Mouse (Mus musculus) ovary, adult 10 weeks (tissue): ENCODE data around the gene Mettl21a. TPM values are rescaled to one million over a fixed set of nuclear protein-coding genes. Genes with fewer than 3 reads are reported as not detected.

Experiments
- polyA plus RNA-seq: library from polyadenylated mRNA; stranded (reverse); fragments of 350-450 nt; fragmentation: Illumina TruSeq; extraction: RNeasy Lipid Tissue Mini Kit (QIAGEN cat#74804); gene quantifications from one replicate; pipeline ENCODE4 v1.2.3, GENCODE M21; 2014

The Mettl21a gene
- polyA plus RNA-seq, result 15.1 TPM

DNA sequence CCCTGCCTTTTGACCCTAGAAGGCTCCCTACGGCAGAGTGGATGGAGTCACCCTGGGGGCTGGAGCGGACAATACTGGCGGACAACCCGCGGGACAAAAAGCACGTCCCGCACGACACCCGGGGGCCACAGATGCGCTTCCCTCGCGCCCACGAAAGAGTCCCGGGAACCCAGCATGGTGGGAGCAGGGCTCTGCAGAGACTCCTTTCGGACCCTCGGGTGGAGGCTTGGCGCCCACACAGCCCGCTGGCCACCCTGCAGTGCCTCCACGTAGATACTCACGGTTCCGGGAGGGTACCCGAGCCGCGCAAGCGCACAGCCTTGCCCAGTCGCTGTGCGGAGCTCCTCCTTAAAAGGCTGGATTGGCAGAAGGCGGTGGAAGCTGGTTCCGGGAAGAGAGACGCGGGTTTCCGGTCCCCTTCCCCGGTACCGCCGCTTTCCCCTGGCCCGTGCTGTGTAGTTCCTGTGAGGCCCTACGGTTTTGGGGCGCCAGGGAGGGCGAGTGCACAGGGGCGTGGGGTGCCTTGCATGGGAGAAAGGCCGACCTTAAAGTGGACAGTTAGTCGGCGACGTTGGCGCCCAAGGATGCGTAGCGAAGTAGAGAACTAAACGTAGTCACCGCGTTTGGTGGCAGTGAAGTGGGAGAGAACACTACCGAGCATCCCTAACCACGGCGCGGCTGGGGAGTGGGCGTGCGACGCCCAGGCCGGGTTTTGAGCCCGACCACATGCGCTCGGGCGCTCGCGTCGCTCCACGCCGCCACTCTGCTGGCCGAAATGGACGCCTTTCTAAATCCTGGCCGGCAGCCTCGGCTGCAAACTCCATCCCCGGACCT, at the start of gene Mettl21a:
TSS of gene Mettl21a (minus strand) at position 362 of the 834 bp plus-strand sequence.

Other genes with a start within 250 kb of the Mettl21a start
- gene Creb1, start 84.6 kb downstream of the Mettl21a start, polyA plus RNA-seq, result 110 TPM
- 42.1 TPM for gene Ccnyl1, start 73.2 kb upstream of the Mettl21a start, polyA plus RNA-seq
- gene Fzd5, start 120.5 kb upstream of the Mettl21a start, polyA plus RNA-seq, result 6.7 TPM